Mouse (Mus musculus): ENCODE data around the gene Pik3r6. TPM values are rescaled to one million over a fixed set of nuclear protein-coding genes. Genes with fewer than 3 reads are reported as not detected.

The Pik3r6 gene
- polyA plus RNA-seq, 1 experiment: not detected

GRCm38 (mm10) chr11:68561957-68562950, 59.4 kb downstream of the Pik3r6 start:
- no peak for TF ChIP-seq CTCF (IDR thresholded peaks at IDR 0.05; ENCODE audit: borderline replicate concordance, insufficient read depth, low read length)
- no peak for TF ChIP-seq POLR2A (IDR thresholded peaks at IDR 0.05; ENCODE audit: low read depth, low read length)
- no peak overlapping the region for H3K4me3 ChIP-seq (ENCODE audit: insufficient read depth, low read length)
- H3K27ac ChIP-seq (ENCODE audit: insufficient read depth, low read length): no peak overlapping the region
- no peaks in the 10 kb centered on the region for H3K4me1 ChIP-seq (ENCODE audit: control insufficient read depth, insufficient read depth, low read length)

DNA sequence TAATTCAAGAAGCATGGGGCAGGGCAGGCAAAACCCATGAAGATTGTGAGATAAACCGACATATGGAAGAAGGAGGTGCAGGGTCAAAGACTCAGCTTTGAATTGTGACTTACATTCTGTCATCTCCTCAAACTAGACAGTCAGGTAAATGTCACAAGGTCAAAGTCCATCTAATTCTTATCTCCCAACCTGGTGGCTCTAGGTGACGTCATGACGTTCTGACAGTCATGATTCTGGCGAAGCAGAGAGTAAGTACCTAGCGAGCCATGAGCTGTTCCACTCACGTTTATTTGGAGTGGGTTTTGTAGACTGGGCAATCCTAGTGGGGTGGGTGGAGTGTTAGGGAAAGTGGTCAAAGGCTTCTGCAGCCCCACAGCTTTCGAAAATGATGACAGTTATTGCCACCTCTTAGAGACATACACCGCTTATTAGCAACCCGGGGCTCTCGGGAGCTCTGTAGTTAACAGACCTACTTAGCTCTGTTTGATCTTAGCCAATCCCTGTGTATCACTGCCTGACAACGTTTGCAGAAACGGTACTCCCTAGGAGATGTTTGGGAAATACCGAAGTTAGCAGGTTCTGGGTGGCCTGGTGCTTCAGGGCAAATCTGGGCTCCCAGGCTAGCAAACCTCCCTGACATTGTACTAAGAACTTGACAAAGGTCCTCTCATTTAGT, 61.7 kb downstream of the Pik3r6 start:
- Histone ChIP-seq H3K4me1 (ENCODE audit: control insufficient read depth, insufficient read depth, low read length) (no peaks in the 10 kb centered on the region), H3K4me3 (ENCODE audit: insufficient read depth, low read length) (no peak overlapping the region), H3K27ac (ENCODE audit: insufficient read depth, low read length) (no peak overlapping the region)
- no peak for TF ChIP-seq POLR2A (IDR thresholded peaks at IDR 0.05; ENCODE audit: low read depth, low read length)
- TF ChIP-seq CTCF (IDR thresholded peaks at IDR 0.05; ENCODE audit: borderline replicate concordance, insufficient read depth, low read length): no peak

DNA sequence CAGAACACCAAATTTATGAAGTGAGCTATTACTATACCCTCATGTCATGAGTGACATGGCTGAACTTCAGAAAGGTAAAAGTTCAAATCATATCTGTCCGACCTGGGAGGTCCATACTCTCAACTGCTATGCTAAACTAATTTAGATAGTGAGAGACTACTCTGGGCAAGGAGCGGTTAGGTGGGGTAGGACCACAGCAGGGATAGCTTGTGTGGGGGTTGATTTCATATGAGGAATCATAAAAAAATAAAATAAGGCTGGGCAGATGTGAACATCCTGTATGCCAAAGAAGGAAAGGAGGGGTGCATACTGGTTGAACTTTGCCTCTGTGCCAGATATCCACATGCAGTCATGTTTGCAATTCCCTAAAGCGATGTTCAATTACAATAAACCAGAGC, 62.2 kb downstream of the Pik3r6 start:
- Histone ChIP-seq H3K4me1 (ENCODE audit: control insufficient read depth, insufficient read depth, low read length) (no peaks in the 10 kb centered on the region), H3K27ac (ENCODE audit: insufficient read depth, low read length) (no peak overlapping the region), H3K4me3 (ENCODE audit: insufficient read depth, low read length) (no peak overlapping the region)
- TF ChIP-seq POLR2A (IDR thresholded peaks at IDR 0.05; ENCODE audit: low read depth, low read length): no peak

DNA sequence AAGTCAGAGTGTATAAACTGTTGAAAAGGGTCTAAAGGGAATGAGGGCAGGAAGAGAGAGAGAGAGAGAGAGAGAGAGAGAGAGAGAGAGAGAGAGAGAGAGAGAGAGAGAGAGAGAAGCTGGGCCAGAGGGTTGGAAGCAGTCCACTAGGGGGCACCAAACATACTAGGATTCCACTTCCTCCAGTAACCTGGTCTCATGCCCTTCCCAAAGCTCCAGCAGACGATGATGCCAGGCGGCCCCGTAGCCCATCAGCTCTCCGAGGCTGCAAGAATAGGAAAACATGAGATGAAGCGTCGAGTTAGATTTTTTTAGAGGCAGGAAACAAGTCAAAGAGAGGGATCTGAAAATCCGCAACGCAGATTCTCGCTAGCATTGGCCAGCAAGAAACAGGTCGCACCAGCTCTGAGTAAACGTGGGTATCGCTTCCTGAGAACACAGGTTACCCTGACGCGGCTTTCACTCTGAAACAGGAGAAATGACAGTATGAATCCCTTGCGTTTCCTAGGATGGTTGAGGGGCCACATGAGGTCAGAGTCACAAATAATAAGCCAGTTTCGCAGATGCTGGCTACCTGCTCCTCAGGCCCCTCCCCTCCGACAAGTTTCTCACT, 63.7 kb downstream of the Pik3r6 start:
- TF ChIP-seq POLR2A (IDR thresholded peaks at IDR 0.05; ENCODE audit: low read depth, low read length): no peak
- 0 out of 2 replicates have a peak, but pooled peaks have one; percentile 18 for TF ChIP-seq CTCF (IDR thresholded peaks at IDR 0.05; ENCODE audit: borderline replicate concordance, insufficient read depth, low read length)
- H3K4me1 ChIP-seq (ENCODE audit: control insufficient read depth, insufficient read depth, low read length): no peaks in the 10 kb centered on the region
- no peak overlapping the region; the same call in 1 of the 2 replicates for H3K4me3 ChIP-seq (ENCODE audit: insufficient read depth, low read length)
- no peak overlapping the region for H3K27ac ChIP-seq (ENCODE audit: insufficient read depth, low read length)

DNA sequence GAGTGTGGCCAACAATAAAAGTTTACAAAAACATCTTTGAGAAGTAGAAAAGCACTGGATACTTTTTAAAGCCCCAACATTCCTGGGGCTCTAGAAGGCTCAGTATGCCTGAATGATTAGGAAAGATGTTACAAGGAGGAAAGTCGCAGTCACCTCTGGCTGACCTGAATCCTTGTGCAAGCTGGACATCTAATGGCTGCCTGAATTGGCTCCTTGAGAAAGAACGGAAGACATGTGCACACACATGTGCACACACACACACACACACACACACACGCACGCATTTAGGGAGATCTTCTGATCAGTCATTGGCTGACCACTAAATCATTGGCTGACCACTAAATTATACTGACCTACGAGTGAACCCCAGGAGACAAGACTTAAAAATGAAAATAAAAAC, 68.0 kb downstream of the Pik3r6 start:
- Histone ChIP-seq H3K4me3 (ENCODE audit: insufficient read depth, low read length) (no peak overlapping the region), H3K4me1 (ENCODE audit: control insufficient read depth, insufficient read depth, low read length) (no peaks in the 10 kb centered on the region), H3K27ac (ENCODE audit: insufficient read depth, low read length) (no peak overlapping the region)
- TF ChIP-seq CTCF (IDR thresholded peaks at IDR 0.05; ENCODE audit: borderline replicate concordance, insufficient read depth, low read length) (no peak), POLR2A (IDR thresholded peaks at IDR 0.05; ENCODE audit: low read depth, low read length) (no peak)

- no peak overlapping the region for H3K4me3 ChIP-seq (ENCODE audit: insufficient read depth, low read length)
- H3K4me1 ChIP-seq (ENCODE audit: control insufficient read depth, insufficient read depth, low read length): no peaks in the 10 kb centered on the region
- TF ChIP-seq CTCF (IDR thresholded peaks at IDR 0.05; ENCODE audit: borderline replicate concordance, insufficient read depth, low read length): no peak
- TF ChIP-seq POLR2A (IDR thresholded peaks at IDR 0.05; ENCODE audit: low read depth, low read length): no peak
- no peak overlapping the region for H3K27ac ChIP-seq (ENCODE audit: insufficient read depth, low read length)
Measured at GRCm38 (mm10) chr11:68577076-68577475, 74.3 kb downstream of the Pik3r6 start.

GRCm38 (mm10) chr11:68579462-68579881, 76.7 kb downstream of the Pik3r6 start:
- Histone ChIP-seq H3K27ac (ENCODE audit: insufficient read depth, low read length) (no peak overlapping the region), H3K4me1 (ENCODE audit: control insufficient read depth, insufficient read depth, low read length) (no peaks in the 10 kb centered on the region), H3K4me3 (ENCODE audit: insufficient read depth, low read length) (no peak overlapping the region)
- no peak for TF ChIP-seq POLR2A (IDR thresholded peaks at IDR 0.05; ENCODE audit: low read depth, low read length)
- TF ChIP-seq CTCF (IDR thresholded peaks at IDR 0.05; ENCODE audit: borderline replicate concordance, insufficient read depth, low read length): no peak

GRCm38 (mm10) chr11:68580566-68580965, 77.7 kb downstream of the Pik3r6 start:
- no peak for TF ChIP-seq POLR2A (IDR thresholded peaks at IDR 0.05; ENCODE audit: low read depth, low read length)
- no peak for TF ChIP-seq CTCF (IDR thresholded peaks at IDR 0.05; ENCODE audit: borderline replicate concordance, insufficient read depth, low read length)
- no peak overlapping the region for H3K4me3 ChIP-seq (ENCODE audit: insufficient read depth, low read length)
- no peak overlapping the region for H3K27ac ChIP-seq (ENCODE audit: insufficient read depth, low read length)
- H3K4me1 ChIP-seq (ENCODE audit: control insufficient read depth, insufficient read depth, low read length): 0 out of 2 replicates have a peak, but pooled peaks cover 2% of the 10 kb centered on the region

DNA sequence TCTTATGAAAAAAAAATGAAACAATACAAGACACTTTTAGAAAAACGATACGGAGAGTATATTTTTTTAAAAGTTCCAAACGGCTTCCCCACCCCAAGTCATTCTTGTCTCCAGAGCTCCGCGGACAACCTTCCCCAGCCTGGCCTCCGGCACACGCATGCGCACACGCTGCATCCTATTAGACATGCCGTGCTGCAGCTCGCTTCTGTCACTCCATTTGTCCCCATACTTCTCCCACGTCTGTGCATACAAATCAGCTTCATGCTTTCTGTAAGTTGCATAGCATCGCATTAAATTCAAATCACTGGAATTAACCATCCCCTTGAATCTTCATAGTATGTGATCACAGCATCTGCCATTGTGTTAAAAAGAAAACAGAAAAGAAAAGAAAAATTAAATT, 80.4 kb downstream of the Pik3r6 start:
- TF ChIP-seq CTCF (IDR thresholded peaks at IDR 0.05; ENCODE audit: borderline replicate concordance, insufficient read depth, low read length) (no peak), POLR2A (IDR thresholded peaks at IDR 0.05; ENCODE audit: low read depth, low read length) (no peak)
- H3K27ac ChIP-seq (ENCODE audit: insufficient read depth, low read length): no peak overlapping the region
- H3K4me3 ChIP-seq (ENCODE audit: insufficient read depth, low read length): no peak overlapping the region
- H3K4me1 ChIP-seq (ENCODE audit: control insufficient read depth, insufficient read depth, low read length): 0 out of 2 replicates have a peak, but pooled peaks cover 2% of the 10 kb centered on the region

All from embryonic fibroblast, embryonic 13.5 days (primary cell).